Mouse (Mus musculus) CH12.LX (cell line): ENCODE results near the gene Map3k14.

Source experiments
- BHLHE40 ChIP-seq: IDR thresholded peaks from 2 replicates; pipeline ENCODE4 v1.6.1; 2011; ENCODE audit warnings: mild to moderate bottlenecking, low read depth, low read length, improper control_type of control experiment
- EP300 ChIP-seq: IDR thresholded peaks from 2 replicates; pipeline ENCODE4 v1.6.1; 2011; ENCODE audit warnings: low read length, improper control_type of control experiment
- HCFC1 ChIP-seq: IDR thresholded peaks from 2 replicates; pipeline ENCODE4 v1.6.1; 2012; ENCODE audit warnings: low read depth, mild to moderate bottlenecking, inconsistent platforms, low read length, improper control_type of control experiment
- MAX ChIP-seq: IDR thresholded peaks from 2 replicates; pipeline ENCODE4 v1.6.1; 2011; ENCODE audit warnings: low read length, improper control_type of control experiment
- MXI1 ChIP-seq: IDR thresholded peaks from 2 replicates; pipeline ENCODE4 v1.6.1; 2011; ENCODE audit warnings: mild to moderate bottlenecking, low read depth, low read length, improper control_type of control experiment
- NELFE ChIP-seq: IDR thresholded peaks from 2 replicates; pipeline ENCODE4 v1.6.1; 2011; ENCODE audit warnings: low read depth, low read length, improper control_type of control experiment
- POLR2A ChIP-seq: IDR thresholded peaks from 2 replicates; pipeline ENCODE4 v1.6.1; 2011; ENCODE audit warnings: low read depth, mild to moderate bottlenecking, improper control_type of control experiment, low read length
- RAD21 ChIP-seq: IDR thresholded peaks from 2 replicates; pipeline ENCODE4 v1.6.1; 2011; ENCODE audit warnings: low read depth, mild to moderate bottlenecking, low read length, improper control_type of control experiment, moderate library complexity
- USF1 ChIP-seq: IDR thresholded peaks from 2 replicates; pipeline ENCODE4 v1.6.1; 2014; ENCODE audit warnings: low read depth, mild to moderate bottlenecking, inconsistent platforms, low read length, improper control_type of control experiment
- USF2 ChIP-seq: conservative IDR thresholded peaks from 2 replicates; pipeline ENCODE4 v1.6.1; 2011; ENCODE audit warnings: low read depth, low read length, improper control_type of control experiment

GRCm38 (mm10) chr11:103235702-103236101 is 31.6 kb downstream of the Map3k14 start:
- TF ChIP-seq HCFC1: no peak
- no peak for TF ChIP-seq MXI1
- no peak for TF ChIP-seq POLR2A
- TF ChIP-seq RAD21: no peak
- TF ChIP-seq EP300: no peak
- no peak for TF ChIP-seq USF1
- no peak for TF ChIP-seq BHLHE40
- no peak for TF ChIP-seq NELFE
- no peak for TF ChIP-seq USF2
- TF ChIP-seq MAX: no peak
